Mouse (Mus musculus): ENCODE data around the gene Vps51. TPM values are rescaled to one million over a fixed set of nuclear protein-coding genes. Genes with fewer than 3 reads are reported as not detected.

The Vps51 gene
- polyA plus RNA-seq, 1 experiment from 2014 or later: 76.3 TPM

GRCm38 (mm10) chr19:6070571-6071250, 6.3 kb downstream of the Vps51 start:
- H3K4me3 ChIP-seq: no peak overlapping the region
- H3K9me3 ChIP-seq: no peaks in the 10 kb centered on the region
- H3K36me3 ChIP-seq: peaks cover 29% of the 10 kb centered on the region
- no peak for ATAC-seq (replicated peaks)
- H3K4me2 ChIP-seq (replicated peaks): no peak overlapping the region
- H3K4me1 ChIP-seq: peaks cover 23% of the 10 kb centered on the region
- WGBS: 92% methylated on average over 31 of the region's 31 CpGs
- no peak overlapping the region for H3K27ac ChIP-seq (replicated peaks)
- H3K9ac ChIP-seq (replicated peaks): no peak overlapping the region
- H3K27me3 ChIP-seq: no peaks in the 10 kb centered on the region

GRCm38 (mm10) chr19:6069851-6070250, 7.2 kb downstream of the Vps51 start:
- ATAC-seq (replicated peaks): no peak

DNA sequence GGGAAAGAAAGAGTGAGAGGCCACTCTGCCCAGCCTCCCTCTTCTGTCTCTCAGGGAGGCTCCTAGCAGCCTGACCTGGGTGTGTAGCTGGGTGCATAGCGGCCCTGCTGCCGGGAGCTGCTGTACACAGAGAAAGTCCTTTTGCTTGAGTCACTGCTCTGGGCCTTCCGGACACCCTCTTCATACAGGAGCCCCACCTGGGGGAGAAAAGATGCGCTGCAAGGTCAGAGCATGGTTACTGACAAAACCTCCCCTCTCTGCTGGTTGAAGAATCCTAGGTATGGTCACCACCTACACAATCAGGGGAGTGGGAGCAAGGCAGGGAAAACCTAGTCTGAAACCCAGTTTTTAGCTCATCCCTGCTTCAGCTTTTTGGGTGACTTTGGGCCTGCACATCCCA, 8.1 kb downstream of the Vps51 start:
- no peak overlapping the region for H3K4me2 ChIP-seq (replicated peaks)
- WGBS: 73% methylated on average over 4 of the region's 4 CpGs
- H3K9me3 ChIP-seq: no peaks in the 10 kb centered on the region
- peaks cover 23% of the 10 kb centered on the region for H3K4me1 ChIP-seq
- no peak overlapping the region for H3K9ac ChIP-seq (replicated peaks)
- peaks cover 29% of the 10 kb centered on the region for H3K36me3 ChIP-seq
- no peak for ATAC-seq (replicated peaks)
- H3K27ac ChIP-seq (replicated peaks): no peak overlapping the region
- no peaks in the 10 kb centered on the region for H3K27me3 ChIP-seq
- no peak overlapping the region for H3K4me3 ChIP-seq

More at GRCm38 (mm10) chr19:6069851-6070250, 7.2 kb downstream of the Vps51 start:
- Histone ChIP-seq H3K4me2 (replicated peaks) (no peak overlapping the region), H3K27ac (replicated peaks) (no peak overlapping the region), H3K9ac (replicated peaks) (no peak overlapping the region), H3K4me1 (peaks cover 23% of the 10 kb centered on the region), H3K4me3 (no peak overlapping the region), H3K27me3 (no peaks in the 10 kb centered on the region), H3K9me3 (no peaks in the 10 kb centered on the region), H3K36me3 (peaks cover 29% of the 10 kb centered on the region)
- 92% methylated on average over 10 of the region's 10 CpGs for WGBS

GRCm38 (mm10) chr19:6067724-6068415, 9.2 kb downstream of the Vps51 start, which contains the start of gene Tm7sf2:
TSS of gene Tm7sf2 (minus strand) at chr19:6068373.
- H3K4me3 ChIP-seq: peak within 1 kb of the TSS; percentile 65
- H3K9ac ChIP-seq (replicated peaks): peak within 1 kb of the TSS; percentile 86
- H3K4me1 ChIP-seq: peaks cover 30% of the 10 kb centered on the region
- H3K27me3 ChIP-seq: no peaks in the 10 kb centered on the region
- H3K4me2 ChIP-seq (replicated peaks): peak within 1 kb of the TSS; percentile 97
- H3K9me3 ChIP-seq: no peaks in the 10 kb centered on the region
- WGBS: 8% methylated on average over 33 of the region's 33 CpGs
- ATAC-seq (replicated peaks): peak; percentile 91
- peaks cover 29% of the 10 kb centered on the region for H3K36me3 ChIP-seq
- H3K27ac ChIP-seq (replicated peaks): peak within 1 kb of the TSS; percentile 89

GRCm38 (mm10) chr19:6067011-6067723, 9.9 kb downstream of the Vps51 start:
- WGBS: under 1% methylated on average over 30 of the region's 30 CpGs
- H3K4me2 ChIP-seq (replicated peaks): peak overlapping the region; percentile 97

GRCm38 (mm10) chr19:6066571-6066970, 10.5 kb downstream of the Vps51 start:
- peaks cover 43% of the 10 kb centered on the region for H3K4me1 ChIP-seq
- peak overlapping the region; percentile 86 for H3K9ac ChIP-seq (replicated peaks)
- whole genome bisulfite sequencing: 32% methylated on average over 5 of the region's 5 CpGs
- peak overlapping the region; percentile 65 for H3K4me3 ChIP-seq
- H3K27ac ChIP-seq (replicated peaks): peak overlapping the region; percentile 89
- no peaks in the 10 kb centered on the region for H3K9me3 ChIP-seq
- no peaks in the 10 kb centered on the region for H3K27me3 ChIP-seq
- peaks cover 29% of the 10 kb centered on the region for H3K36me3 ChIP-seq
- 0 out of 2 replicates have a peak, but pooled peaks have one; percentile 2 for ATAC-seq (replicated peaks)
- peak overlapping the region; percentile 97 for H3K4me2 ChIP-seq (replicated peaks)

More at GRCm38 (mm10) chr19:6067011-6067723, 9.9 kb downstream of the Vps51 start:
- H3K4me1 ChIP-seq: peaks cover 37% of the 10 kb centered on the region
- no peaks in the 10 kb centered on the region for H3K27me3 ChIP-seq
- H3K4me3 ChIP-seq: peak overlapping the region; percentile 65
- H3K9ac ChIP-seq (replicated peaks): peak overlapping the region; percentile 86
- ATAC-seq (replicated peaks): peak; percentile 70
- H3K27ac ChIP-seq (replicated peaks): peak overlapping the region; percentile 89
- peaks cover 29% of the 10 kb centered on the region for H3K36me3 ChIP-seq
- no peaks in the 10 kb centered on the region for H3K9me3 ChIP-seq

- Histone ChIP-seq H3K27ac (replicated peaks) (no peak overlapping the region), H3K9ac (replicated peaks) (no peak overlapping the region), H3K36me3 (peaks cover 10% of the 10 kb centered on the region), H3K9me3 (no peaks in the 10 kb centered on the region), H3K4me2 (replicated peaks) (no peak overlapping the region; the same call in 1 of the 2 replicates), H3K27me3 (no peaks in the 10 kb centered on the region), H3K4me1 (peaks cover 57% of the 10 kb centered on the region), H3K4me3 (0 out of 2 replicates have a peak overlapping the region, but pooled peaks have one; percentile 88)
- ATAC-seq (replicated peaks): no peak
- 94% methylated on average over 6 of the region's 6 CpGs for WGBS
Measured at GRCm38 (mm10) chr19:6063081-6063480, 13.9 kb downstream of the Vps51 start.

- peak overlapping the region; percentile 99 for H3K4me2 ChIP-seq (replicated peaks)
- H3K27ac ChIP-seq (replicated peaks): no peak overlapping the region
- peak overlapping the region; percentile 94 for H3K9ac ChIP-seq (replicated peaks)
- ATAC-seq (replicated peaks): no peak
- peaks cover 10% of the 10 kb centered on the region for H3K36me3 ChIP-seq
- 72% methylated on average over 5 of the region's 5 CpGs for WGBS
- H3K9me3 ChIP-seq: no peaks in the 10 kb centered on the region
- H3K4me1 ChIP-seq: peaks cover 53% of the 10 kb centered on the region
- H3K27me3 ChIP-seq: no peaks in the 10 kb centered on the region
- H3K4me3 ChIP-seq: peak overlapping the region; percentile 88
Measured at GRCm38 (mm10) chr19:6062418-6062817, 14.6 kb downstream of the Vps51 start.

DNA sequence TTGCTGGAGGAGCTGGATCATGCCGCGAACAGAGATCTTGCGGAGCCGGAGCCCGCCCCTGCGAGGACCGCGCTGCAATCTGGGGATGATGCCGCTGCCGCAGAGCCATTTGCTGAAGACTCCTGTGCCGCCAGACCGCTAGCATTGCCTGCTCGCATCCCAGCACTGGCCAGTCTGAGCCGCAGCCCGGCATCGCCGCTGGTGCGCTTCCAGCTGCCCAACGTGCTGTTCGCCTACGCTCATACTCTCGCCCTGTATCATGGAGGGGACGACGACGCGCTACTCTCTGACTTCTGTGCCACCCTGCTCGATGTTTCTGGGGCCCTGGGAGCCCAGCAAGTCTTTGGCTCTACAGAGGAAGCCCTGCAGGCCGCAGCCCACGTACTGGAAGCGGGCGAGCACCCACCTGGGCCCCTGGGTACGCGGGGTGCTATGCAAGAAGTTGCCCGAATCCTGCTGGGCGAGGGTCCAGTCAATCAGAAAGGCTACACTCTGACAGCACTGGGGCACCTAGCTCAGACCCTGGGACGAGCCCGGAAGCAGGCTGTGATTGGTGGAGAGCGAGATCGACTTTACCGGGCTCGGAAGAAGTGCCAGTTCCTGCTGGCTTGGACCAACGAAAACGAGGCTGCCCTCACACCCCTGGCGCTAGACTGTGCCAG, 15.3 kb downstream of the Vps51 start:
- Histone ChIP-seq H3K27me3 (no peaks in the 10 kb centered on the region), H3K9ac (replicated peaks) (peak overlapping the region; percentile 94), H3K4me2 (replicated peaks) (peak overlapping the region; percentile 99), H3K9me3 (no peaks in the 10 kb centered on the region), H3K36me3 (peaks cover 10% of the 10 kb centered on the region), H3K4me3 (peak overlapping the region; percentile 88), H3K27ac (replicated peaks) (peak overlapping the region; percentile 94), H3K4me1 (peaks cover 52% of the 10 kb centered on the region)
- 2% methylated on average over 44 of the region's 44 CpGs for WGBS
- no peak for ATAC-seq (replicated peaks)

DNA sequence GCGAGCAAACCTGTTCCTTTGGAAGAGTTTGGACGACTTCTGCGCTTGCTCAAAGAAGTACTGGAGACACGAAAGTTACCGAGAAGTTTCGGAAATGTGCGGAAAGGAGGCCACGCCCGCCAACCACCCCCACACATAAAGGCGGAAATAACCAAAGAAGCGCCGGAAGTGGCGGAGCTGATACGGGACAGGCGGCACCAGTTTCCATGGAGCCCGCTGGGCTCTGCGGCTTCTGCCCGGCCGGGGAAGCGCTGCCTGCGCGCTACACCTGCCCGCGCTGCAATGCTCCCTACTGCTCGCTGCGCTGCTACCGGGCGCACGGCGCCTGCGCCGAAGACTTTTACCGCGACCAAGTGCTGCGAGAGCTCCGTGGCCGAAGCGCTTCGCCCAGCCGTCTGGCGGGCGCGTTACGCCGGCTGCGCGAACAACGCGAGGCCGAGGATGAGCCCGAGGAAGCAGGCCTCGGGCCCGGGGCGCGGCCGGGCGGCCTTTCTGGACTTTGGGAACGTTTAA, 16.0 kb downstream of the Vps51 start, which contains the start of gene Znhit2:
TSS of gene Znhit2 (plus strand) at position 172 of the 513 bp plus-strand sequence.
- H3K4me3 ChIP-seq: peak within 1 kb of the TSS; percentile 88
- WGBS: 0% methylated on average over 57 of the region's 58 CpGs
- peak within 1 kb of the TSS; percentile 94 for H3K9ac ChIP-seq (replicated peaks)
- peaks cover 10% of the 10 kb centered on the region for H3K36me3 ChIP-seq
- H3K4me2 ChIP-seq (replicated peaks): peak within 1 kb of the TSS; percentile 99
- peaks cover 52% of the 10 kb centered on the region for H3K4me1 ChIP-seq
- ATAC-seq (replicated peaks): peak; percentile 74
- H3K27me3 ChIP-seq: no peaks in the 10 kb centered on the region
- H3K9me3 ChIP-seq: no peaks in the 10 kb centered on the region
- peak within 1 kb of the TSS; percentile 94 for H3K27ac ChIP-seq (replicated peaks)

DNA sequence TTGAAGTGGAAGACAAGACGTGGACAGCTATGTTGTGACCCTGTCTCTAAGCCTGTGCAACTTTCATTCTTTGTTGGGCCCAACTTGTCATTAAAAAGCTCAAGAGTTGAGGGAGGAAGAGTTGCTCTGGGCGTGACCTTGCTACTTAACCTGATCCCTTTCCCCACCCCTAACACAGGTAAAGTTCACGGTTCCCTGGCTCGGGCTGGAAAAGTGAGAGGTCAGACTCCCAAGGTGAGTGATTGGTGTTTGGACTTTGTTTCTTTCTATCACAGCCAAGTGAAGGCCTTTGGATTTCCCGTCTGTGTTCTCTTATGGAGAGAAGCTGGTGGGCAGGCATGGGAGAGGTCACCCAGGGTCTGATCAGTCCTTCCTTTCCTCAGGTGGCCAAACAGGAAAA, 18.1 kb downstream of the Vps51 start:
- 87% methylated on average over 5 of the region's 5 CpGs for WGBS

More for the DNA sequence above, 18.1 kb downstream of the Vps51 start:
- no peak overlapping the region; the same call in 1 of the 2 replicates for H3K9ac ChIP-seq (replicated peaks)
- H3K9me3 ChIP-seq: no peaks in the 10 kb centered on the region
- H3K4me3 ChIP-seq: peak overlapping the region; percentile 87
- ATAC-seq (replicated peaks): no peak
- peaks cover 28% of the 10 kb centered on the region for H3K36me3 ChIP-seq
- peaks cover 49% of the 10 kb centered on the region for H3K4me1 ChIP-seq
- peak overlapping the region; percentile 78 for H3K4me2 ChIP-seq (replicated peaks)
- H3K27me3 ChIP-seq: no peaks in the 10 kb centered on the region
- no peak overlapping the region for H3K27ac ChIP-seq (replicated peaks)
